Mouse (Mus musculus): ENCODE measurements around the gene Faim2. TPM values are rescaled to one million over a fixed set of nuclear protein-coding genes. Genes with fewer than 3 reads are reported as not detected.

Gene Faim2
- polyA plus RNA-seq, 1 experiment from 2014 or later: 32.0 TPM

GRCm38 (mm10) chr15:99546596-99546995 lies 18.6 kb upstream of the Faim2 start:
- no peak for ATAC-seq (ENCODE audit: low read depth)

GRCm38 (mm10) chr15:99544047-99544446 lies 16.1 kb upstream of the Faim2 start:
- H3K4me3 ChIP-seq (ENCODE audit: low read depth, low read length): no peak overlapping the region
- no peaks in the 10 kb centered on the region for H3K27me3 ChIP-seq (ENCODE audit: control insufficient read depth, insufficient read depth, low read length)
- no peak for ATAC-seq (ENCODE audit: low read depth)
- 79% methylated on average over 7 of the region's 7 CpGs for WGBS
- no peak overlapping the region for H3K9ac ChIP-seq (replicated peaks; ENCODE audit: low read depth, low read length)
- H3K9me3 ChIP-seq (ENCODE audit: control insufficient read depth, low read length): no peaks in the 10 kb centered on the region
- no peaks in the 10 kb centered on the region for H3K4me1 ChIP-seq (ENCODE audit: control insufficient read depth, insufficient read depth, low read length)
- H3K36me3 ChIP-seq (ENCODE audit: control insufficient read depth, insufficient read depth, low read length): no peaks in the 10 kb centered on the region
- H3K27ac ChIP-seq (ENCODE audit: low read depth, low read length): no peak overlapping the region
- H3K4me2 ChIP-seq (ENCODE audit: low read depth, low read length): no peak overlapping the region

More at GRCm38 (mm10) chr15:99546596-99546995, 18.6 kb upstream of the Faim2 start:
- no peak overlapping the region for H3K4me2 ChIP-seq (ENCODE audit: low read depth, low read length)
- H3K27ac ChIP-seq (ENCODE audit: low read depth, low read length): no peak overlapping the region
- no peaks in the 10 kb centered on the region for H3K4me1 ChIP-seq (ENCODE audit: control insufficient read depth, insufficient read depth, low read length)
- no peak overlapping the region for H3K4me3 ChIP-seq (ENCODE audit: low read depth, low read length)
- 44% methylated on average over 11 of the region's 11 CpGs for WGBS
- H3K27me3 ChIP-seq (ENCODE audit: control insufficient read depth, insufficient read depth, low read length): no peaks in the 10 kb centered on the region
- no peaks in the 10 kb centered on the region for H3K9me3 ChIP-seq (ENCODE audit: control insufficient read depth, low read length)
- no peak overlapping the region for H3K9ac ChIP-seq (replicated peaks; ENCODE audit: low read depth, low read length)
- no peaks in the 10 kb centered on the region for H3K36me3 ChIP-seq (ENCODE audit: control insufficient read depth, insufficient read depth, low read length)

- Histone ChIP-seq H3K4me3 (ENCODE audit: low read depth, low read length) (no peak overlapping the region), H3K4me1 (ENCODE audit: control insufficient read depth, insufficient read depth, low read length) (peaks cover 2% of the 10 kb centered on the region; the same call in 1 of the 2 replicates), H3K27me3 (ENCODE audit: control insufficient read depth, insufficient read depth, low read length) (no peaks in the 10 kb centered on the region), H3K4me2 (ENCODE audit: low read depth, low read length) (no peak overlapping the region), H3K9ac (replicated peaks; ENCODE audit: low read depth, low read length) (no peak overlapping the region), H3K36me3 (ENCODE audit: control insufficient read depth, insufficient read depth, low read length) (no peaks in the 10 kb centered on the region), H3K27ac (ENCODE audit: low read depth, low read length) (no peak overlapping the region), H3K9me3 (ENCODE audit: control insufficient read depth, low read length) (no peaks in the 10 kb centered on the region)
- ATAC-seq (ENCODE audit: low read depth): no peak
- 83% methylated on average over 8 of the region's 8 CpGs for WGBS
Observed at GRCm38 (mm10) chr15:99539891-99540290, 11.9 kb upstream of the Faim2 start.

DNA sequence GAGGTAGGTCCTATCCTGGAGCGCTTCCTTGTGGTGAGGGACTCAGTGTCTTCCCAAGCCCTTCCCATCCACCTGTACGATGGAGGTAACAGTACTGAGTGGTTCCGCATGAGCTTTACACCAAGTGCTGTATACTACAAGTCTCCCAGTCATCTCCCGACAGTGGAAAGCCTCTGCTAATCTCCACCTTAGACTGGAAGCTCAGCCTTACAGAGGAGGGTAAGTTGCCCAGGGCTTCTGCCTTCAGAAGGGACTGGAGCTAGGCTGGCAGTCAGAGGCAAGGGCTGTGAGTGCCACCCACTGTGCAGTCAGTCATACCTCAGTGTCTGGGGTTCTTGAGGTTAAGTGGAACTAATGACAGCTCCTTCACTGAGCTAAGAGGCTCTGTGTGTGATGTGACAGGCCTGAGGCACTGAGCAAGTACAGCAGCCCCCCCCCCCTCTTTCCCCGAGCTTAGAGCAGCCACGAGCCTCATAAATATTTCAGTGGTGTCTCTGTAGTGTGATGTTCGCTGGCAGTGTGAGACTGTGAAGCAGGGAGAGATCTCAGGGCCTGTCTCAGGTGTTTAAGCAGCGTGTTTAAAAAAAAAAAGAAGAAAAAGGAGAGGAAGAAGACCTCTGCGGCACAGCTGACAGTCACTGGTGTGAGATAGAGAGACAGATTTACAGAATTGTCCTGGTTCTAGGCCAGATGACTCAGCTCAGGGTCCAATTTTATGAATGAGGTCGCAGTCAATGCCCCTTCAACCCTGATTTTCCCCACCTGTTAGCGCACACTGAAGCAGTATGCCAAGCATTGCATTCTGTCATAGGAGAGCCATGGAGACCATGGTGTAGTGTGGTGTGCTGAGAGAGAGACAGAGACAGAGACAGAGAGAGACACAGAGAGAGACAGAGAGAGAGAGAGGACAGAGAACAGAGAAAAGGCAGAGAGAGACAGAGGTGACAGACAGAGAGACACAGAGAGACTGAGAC lies 9.2 kb upstream of the Faim2 start:
- H3K9ac ChIP-seq (replicated peaks; ENCODE audit: low read depth, low read length): no peak overlapping the region
- H3K27me3 ChIP-seq (ENCODE audit: control insufficient read depth, insufficient read depth, low read length): no peaks in the 10 kb centered on the region
- H3K4me1 ChIP-seq (ENCODE audit: control insufficient read depth, insufficient read depth, low read length): peaks cover 2% of the 10 kb centered on the region; the same call in 1 of the 2 replicates
- H3K4me3 ChIP-seq (ENCODE audit: low read depth, low read length): no peak overlapping the region
- no peaks in the 10 kb centered on the region for H3K9me3 ChIP-seq (ENCODE audit: control insufficient read depth, low read length)
- 48% methylated on average over 11 of the region's 11 CpGs for whole genome bisulfite sequencing
- no peak overlapping the region for H3K4me2 ChIP-seq (ENCODE audit: low read depth, low read length)
- ATAC-seq (ENCODE audit: low read depth): no peak
- H3K27ac ChIP-seq (ENCODE audit: low read depth, low read length): no peak overlapping the region
- no peaks in the 10 kb centered on the region for H3K36me3 ChIP-seq (ENCODE audit: control insufficient read depth, insufficient read depth, low read length)

DNA sequence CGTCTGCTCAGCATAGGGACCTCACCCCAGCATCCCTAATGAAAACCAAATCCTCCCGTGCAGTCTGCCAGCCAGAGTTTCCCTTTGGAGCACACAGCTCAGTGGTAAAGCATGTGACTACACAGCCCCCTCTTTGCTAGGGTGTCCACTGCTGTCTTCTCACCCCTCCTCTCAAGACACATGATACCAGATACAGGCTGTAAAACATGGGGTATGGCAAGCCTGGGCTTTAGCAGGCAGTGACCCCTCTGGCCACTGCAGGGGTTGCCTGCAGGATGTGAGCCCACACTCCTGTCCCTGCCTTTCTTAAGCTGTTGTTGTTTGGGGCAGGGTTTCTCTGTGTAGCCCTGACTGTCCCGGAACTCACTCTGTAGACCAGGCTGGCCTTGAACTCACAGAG lies 4.1 kb upstream of the Faim2 start:
- Histone ChIP-seq H3K4me1 (ENCODE audit: control insufficient read depth, insufficient read depth, low read length) (peaks cover 8% of the 10 kb centered on the region), H3K27me3 (ENCODE audit: control insufficient read depth, insufficient read depth, low read length) (no peaks in the 10 kb centered on the region), H3K4me3 (ENCODE audit: low read depth, low read length) (no peak overlapping the region), H3K27ac (ENCODE audit: low read depth, low read length) (no peak overlapping the region), H3K9ac (replicated peaks; ENCODE audit: low read depth, low read length) (no peak overlapping the region), H3K4me2 (ENCODE audit: low read depth, low read length) (no peak overlapping the region), H3K9me3 (ENCODE audit: control insufficient read depth, low read length) (no peaks in the 10 kb centered on the region), H3K36me3 (ENCODE audit: control insufficient read depth, insufficient read depth, low read length) (no peaks in the 10 kb centered on the region)
- no peak for ATAC-seq (ENCODE audit: low read depth)
- 65% methylated on average over 3 of the region's 3 CpGs for WGBS

- ATAC-seq (ENCODE audit: low read depth): no peak
- no peaks in the 10 kb centered on the region for H3K27me3 ChIP-seq (ENCODE audit: control insufficient read depth, insufficient read depth, low read length)
- peaks cover 12% of the 10 kb centered on the region for H3K4me1 ChIP-seq (ENCODE audit: control insufficient read depth, insufficient read depth, low read length)
Observed at GRCm38 (mm10) chr15:99531146-99531545, 3.2 kb upstream of the Faim2 start.

GRCm38 (mm10) chr15:99526681-99527080 lies 1.3 kb downstream of the Faim2 start:
- H3K4me3 ChIP-seq (ENCODE audit: low read depth, low read length): 0 out of 2 replicates have a peak overlapping the region, but pooled peaks have one; percentile 3
- no peak overlapping the region for H3K27ac ChIP-seq (ENCODE audit: low read depth, low read length)
- H3K27me3 ChIP-seq (ENCODE audit: control insufficient read depth, insufficient read depth, low read length): no peaks in the 10 kb centered on the region
- peak overlapping the region; percentile 60 for H3K4me2 ChIP-seq (ENCODE audit: low read depth, low read length)
- no peaks in the 10 kb centered on the region for H3K9me3 ChIP-seq (ENCODE audit: control insufficient read depth, low read length)
- H3K4me1 ChIP-seq (ENCODE audit: control insufficient read depth, insufficient read depth, low read length): peaks cover 12% of the 10 kb centered on the region
- 59% methylated on average over 2 of the region's 2 CpGs for WGBS
- no peaks in the 10 kb centered on the region for H3K36me3 ChIP-seq (ENCODE audit: control insufficient read depth, insufficient read depth, low read length)
- no peak for ATAC-seq (ENCODE audit: low read depth)
- H3K9ac ChIP-seq (replicated peaks; ENCODE audit: low read depth, low read length): 0 out of 2 replicates have a peak overlapping the region, but pooled peaks have one; percentile 29

More at GRCm38 (mm10) chr15:99531146-99531545, 3.2 kb upstream of the Faim2 start:
- Histone ChIP-seq H3K4me2 (ENCODE audit: low read depth, low read length) (no peak overlapping the region), H3K9ac (replicated peaks; ENCODE audit: low read depth, low read length) (no peak overlapping the region), H3K27ac (ENCODE audit: low read depth, low read length) (no peak overlapping the region), H3K36me3 (ENCODE audit: control insufficient read depth, insufficient read depth, low read length) (no peaks in the 10 kb centered on the region), H3K4me3 (ENCODE audit: low read depth, low read length) (no peak overlapping the region), H3K9me3 (ENCODE audit: control insufficient read depth, low read length) (no peaks in the 10 kb centered on the region)
- WGBS: 45% methylated on average over 6 of the region's 6 CpGs

- H3K27me3 ChIP-seq (ENCODE audit: control insufficient read depth, insufficient read depth, low read length): no peaks in the 10 kb centered on the region
- H3K9ac ChIP-seq (replicated peaks; ENCODE audit: low read depth, low read length): no peak overlapping the region
- WGBS: 84% methylated on average over 7 of the region's 7 CpGs
- H3K9me3 ChIP-seq (ENCODE audit: control insufficient read depth, low read length): no peaks in the 10 kb centered on the region
- H3K4me2 ChIP-seq (ENCODE audit: low read depth, low read length): no peak overlapping the region
- no peak overlapping the region for H3K27ac ChIP-seq (ENCODE audit: low read depth, low read length)
- H3K4me1 ChIP-seq (ENCODE audit: control insufficient read depth, insufficient read depth, low read length): no peaks in the 10 kb centered on the region
- no peaks in the 10 kb centered on the region for H3K36me3 ChIP-seq (ENCODE audit: control insufficient read depth, insufficient read depth, low read length)
- H3K4me3 ChIP-seq (ENCODE audit: low read depth, low read length): no peak overlapping the region
- no peak for ATAC-seq (ENCODE audit: low read depth)
Observed at GRCm38 (mm10) chr15:99520306-99520705, 7.7 kb downstream of the Faim2 start.

DNA sequence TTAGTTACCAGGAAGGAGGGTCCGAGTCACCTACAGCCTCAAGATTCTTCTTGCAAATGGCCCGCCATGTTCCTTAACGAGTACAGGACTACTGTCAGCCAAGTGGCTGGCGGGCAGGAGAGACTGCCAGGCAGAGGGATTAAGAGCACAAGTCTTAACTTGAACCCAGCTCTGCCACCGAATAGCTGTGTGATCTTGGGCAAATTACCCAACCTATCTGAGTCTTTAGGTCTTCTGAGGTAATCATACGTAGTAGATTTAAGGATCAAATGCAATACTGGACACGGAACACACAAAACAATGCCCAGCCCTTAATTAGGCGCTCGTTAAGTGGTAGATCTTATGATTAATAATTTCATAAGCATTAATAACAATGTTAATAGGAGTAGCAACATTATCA lies 8.3 kb downstream of the Faim2 start:
- Histone ChIP-seq H3K4me1 (ENCODE audit: control insufficient read depth, insufficient read depth, low read length) (no peaks in the 10 kb centered on the region), H3K27me3 (ENCODE audit: control insufficient read depth, insufficient read depth, low read length) (no peaks in the 10 kb centered on the region), H3K27ac (ENCODE audit: low read depth, low read length) (no peak overlapping the region), H3K9ac (replicated peaks; ENCODE audit: low read depth, low read length) (no peak overlapping the region), H3K4me2 (ENCODE audit: low read depth, low read length) (no peak overlapping the region), H3K9me3 (ENCODE audit: control insufficient read depth, low read length) (no peaks in the 10 kb centered on the region), H3K4me3 (ENCODE audit: low read depth, low read length) (no peak overlapping the region), H3K36me3 (ENCODE audit: control insufficient read depth, insufficient read depth, low read length) (no peaks in the 10 kb centered on the region)
- ATAC-seq (ENCODE audit: low read depth): no peak
- WGBS: 97% methylated on average over 9 of the region's 9 CpGs
